Mouse (Mus musculus) G1E (cell line): Measurements from ENCODE around the gene Arid5b.

Experiments
- CTCF ChIP-seq: IDR thresholded peaks from 2 replicates; pipeline ENCODE4 v1.5.1; 2012; ENCODE audit warnings: low read depth, low read length, inconsistent platforms, mixed read lengths
- GATA1 ChIP-seq: IDR thresholded peaks from 2 replicates; pipeline ENCODE4 v1.6.1; 2012; ENCODE audit warnings: borderline replicate concordance, low read length, inconsistent platforms, mixed read lengths
- TAL1 ChIP-seq: conservative IDR thresholded peaks from 2 replicates; pipeline ENCODE4 v1.6.1; 2012; ENCODE audit warnings: low read depth, low read length, inconsistent platforms, mixed read lengths

GRCm38 (mm10) chr10:68090197-68090535 is 188.4 kb downstream of the Arid5b start:
- no peak for TF ChIP-seq GATA1
- no peak for TF ChIP-seq CTCF
- TF ChIP-seq TAL1, result no peak
